Mouse (Mus musculus) cerebellum, adult 2 months (tissue): ENCODE data around the gene Lipm.

Experiments
- CTCF ChIP-seq: fragments of 200-500 bp; IDR thresholded peaks from 2 replicates; pipeline ENCODE4 v1.5.1; 2011; ENCODE audit warnings: low read depth, mild to moderate bottlenecking, control low read depth, low read length, moderate library complexity, borderline replicate concordance; ENCODE audit not compliant: insufficient read depth
- POLR2A ChIP-seq: fragments of 200-500 bp; IDR thresholded peaks from 2 replicates; pipeline ENCODE4 v1.6.1; 2011; ENCODE audit warnings: low read length, control low read depth, borderline replicate concordance; ENCODE audit not compliant: insufficient read depth

- TF ChIP-seq CTCF, result no peak
- TF ChIP-seq POLR2A, result no peak
Observed at GRCm38 (mm10) chr19:34120107-34120731, 19.5 kb downstream of the Lipm start.
